Mouse (Mus musculus) inflammation-experienced regulatory T-cells, adult 6 months (primary cell): ENCODE data around the gene Tmem39a. TPM values are rescaled to one million over a fixed set of nuclear protein-coding genes. Genes with fewer than 3 reads are reported as not detected.

Experiments
- ATAC-seq: one replicate; pipeline ENCODE4 v1.8.0; 2017
- polyA plus RNA-seq, 3 experiments: library from polyadenylated mRNA; unstranded; fragments of 100-300 nt; shearing (Covaris generic); gene quantifications; one replicate each; pipeline ENCODE4 v1.2.1; 2017

Gene Tmem39a
- polyA plus RNA-seq, 3 experiments from 2014 or later: 33.5 to 34.0 (median 33.6) TPM

DNA sequence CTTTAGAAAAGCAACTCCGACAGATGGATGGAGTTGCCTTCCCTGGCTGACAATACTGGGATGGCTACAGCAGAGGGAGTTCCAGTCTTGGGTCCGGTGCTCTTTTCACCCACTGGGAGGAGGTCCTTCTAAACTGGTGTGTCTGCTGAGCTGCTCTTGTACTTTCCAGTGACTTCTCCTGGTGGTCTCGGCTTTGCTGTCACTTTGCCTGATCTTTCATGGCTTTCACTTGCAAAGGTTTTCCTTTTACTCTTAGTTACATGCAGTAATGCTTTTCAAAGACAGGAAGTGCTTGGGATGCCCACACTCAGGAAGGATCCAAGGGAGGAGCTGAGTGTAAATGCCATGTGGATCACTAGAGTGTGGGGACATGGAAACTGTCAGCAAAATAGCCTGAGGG lies 33.0 kb downstream of the Tmem39a start:
- no peak for ATAC-seq

- no peak for ATAC-seq
Observed at GRCm38 (mm10) chr16:38592026-38592678, 33.7 kb downstream of the Tmem39a start.

DNA sequence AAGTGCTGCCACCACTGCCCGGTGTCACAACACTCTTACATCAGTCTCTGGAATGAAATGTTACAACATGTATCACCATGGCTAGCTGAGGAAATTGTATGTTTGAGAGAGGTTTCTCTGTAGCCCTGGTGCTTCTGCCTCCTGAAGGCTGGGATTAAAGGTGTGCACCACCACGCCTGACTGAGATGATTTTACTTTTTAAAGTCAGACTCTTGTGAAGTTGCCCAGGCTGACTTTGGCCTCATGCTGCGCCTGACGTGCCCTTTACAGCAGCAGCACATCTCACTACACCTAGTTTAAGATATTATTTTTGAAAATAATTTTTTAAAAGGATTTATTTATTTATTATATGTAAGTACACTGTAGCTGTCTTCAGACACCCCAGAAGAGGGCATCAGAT lies 34.4 kb downstream of the Tmem39a start:
- no peak for ATAC-seq

DNA sequence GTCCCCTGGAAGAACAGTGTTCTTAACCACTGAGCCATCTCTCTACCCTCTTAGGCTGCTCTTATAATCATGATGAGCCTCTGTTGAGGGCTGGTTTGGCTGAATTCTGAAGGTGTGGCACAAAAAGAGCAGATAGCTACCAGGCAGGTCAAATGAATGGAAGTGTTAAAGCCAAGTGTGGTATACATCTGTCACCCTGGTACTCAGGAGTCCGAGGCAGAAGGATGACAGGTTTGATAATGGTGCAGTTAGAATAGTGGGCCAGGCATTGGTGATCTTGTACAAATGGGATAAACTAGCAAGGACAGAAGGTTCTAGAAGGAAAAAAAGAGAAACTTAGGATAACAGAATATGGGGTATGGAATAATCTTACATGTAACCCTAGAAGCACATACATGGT lies 35.9 kb downstream of the Tmem39a start:
- no peak for ATAC-seq

GRCm38 (mm10) chr16:38596099-38596498 lies 37.6 kb downstream of the Tmem39a start:
- ATAC-seq: no peak

DNA sequence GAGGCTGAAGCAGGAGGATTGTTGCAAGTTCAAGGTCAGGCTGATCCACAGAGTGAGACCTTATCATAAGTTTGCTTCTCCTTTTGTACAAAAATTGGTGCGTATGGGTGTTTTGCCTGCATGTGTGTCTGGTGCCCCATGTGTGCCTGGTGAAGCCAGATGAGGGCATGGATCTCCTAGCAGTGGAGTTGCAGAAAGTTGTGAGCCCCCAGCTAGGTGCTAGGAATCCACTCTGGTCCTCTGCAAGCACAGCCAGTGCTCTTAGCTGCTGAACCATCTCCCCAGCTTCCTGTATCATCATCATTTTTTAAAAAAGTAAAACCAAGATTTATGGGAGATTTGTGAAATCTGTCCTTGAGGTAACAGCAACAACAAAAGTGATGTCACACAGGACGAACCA lies 38.2 kb downstream of the Tmem39a start:
- no peak for ATAC-seq

DNA sequence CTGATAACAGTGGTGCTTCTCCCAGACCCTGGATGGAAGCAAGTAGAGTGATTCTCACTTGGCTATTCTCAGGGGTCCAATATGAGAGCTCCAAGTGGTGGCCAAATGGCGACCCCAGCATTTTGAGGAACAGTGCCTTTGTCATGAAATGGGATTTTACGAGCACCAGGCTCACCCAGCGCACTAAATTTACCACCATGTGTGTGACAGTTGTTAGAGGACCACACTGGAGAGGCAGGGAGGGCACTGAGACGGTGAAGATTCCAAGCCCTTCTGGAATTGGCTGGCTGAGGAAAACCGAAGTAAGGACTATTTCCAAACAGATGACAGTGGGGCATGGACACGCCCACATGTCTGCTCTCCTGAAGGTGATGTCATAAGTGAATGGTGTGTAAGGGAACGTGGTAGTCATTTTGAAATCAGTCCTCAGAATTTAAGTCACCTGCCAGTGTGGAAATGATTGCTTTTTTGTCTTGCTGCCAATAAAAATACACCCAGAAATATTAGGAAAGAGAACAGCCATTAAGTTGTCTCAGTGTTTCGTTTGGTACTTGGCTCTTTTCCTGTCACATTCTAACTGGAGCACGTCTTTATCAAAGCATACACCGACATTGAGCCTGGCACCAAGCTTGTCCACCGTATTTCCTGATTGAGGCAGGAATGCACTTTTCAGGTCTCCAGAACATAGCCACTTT lies 40.6 kb downstream of the Tmem39a start:
- ATAC-seq: no peak

- ATAC-seq: no peak
Observed at GRCm38 (mm10) chr16:38602989-38603804, 44.7 kb downstream of the Tmem39a start.

GRCm38 (mm10) chr16:38606509-38606908 lies 48.0 kb downstream of the Tmem39a start:
- no peak for ATAC-seq

DNA sequence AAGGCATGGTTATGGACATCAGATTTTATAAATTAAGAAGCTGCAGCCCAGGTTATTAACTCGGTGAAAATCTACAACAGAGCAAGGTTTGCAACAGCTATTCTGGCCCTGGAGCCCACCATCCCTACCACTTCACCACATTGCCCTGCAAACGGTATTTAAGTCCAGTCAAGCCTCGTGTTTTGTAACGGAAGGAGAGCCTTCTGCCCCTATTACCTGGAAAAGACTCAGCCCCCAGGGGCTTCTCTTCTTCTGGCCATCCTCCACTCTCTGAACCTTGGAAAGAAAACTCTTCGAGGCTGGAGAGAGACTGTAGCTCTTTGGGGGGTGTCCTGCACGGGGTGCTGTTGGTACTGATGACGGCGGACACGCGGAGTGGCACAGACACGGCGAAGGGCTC lies 50.2 kb downstream of the Tmem39a start:
- no peak for ATAC-seq

DNA sequence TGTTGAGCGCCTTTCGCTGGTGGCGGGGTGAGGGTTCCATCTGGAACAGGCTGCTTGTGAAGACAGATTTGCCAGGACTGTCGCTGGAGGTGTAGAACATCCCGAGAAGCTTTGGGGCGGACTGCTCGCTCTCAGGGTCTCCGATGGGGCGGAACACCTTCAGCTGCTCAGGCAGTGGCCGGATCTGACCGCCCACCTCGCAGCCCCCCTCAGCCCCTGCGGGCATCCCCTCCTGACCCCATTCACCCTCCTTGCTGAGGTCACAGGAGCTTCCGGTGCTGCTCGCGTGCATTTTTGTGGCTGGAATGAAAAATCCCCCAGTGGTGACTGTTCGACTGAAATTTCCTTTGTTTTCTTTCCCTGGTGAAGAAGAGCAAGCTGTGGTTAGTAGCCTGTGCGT lies 50.6 kb downstream of the Tmem39a start:
- no peak for ATAC-seq

GRCm38 (mm10) chr16:38612646-38613045 lies 54.1 kb downstream of the Tmem39a start:
- ATAC-seq: no peak

- ATAC-seq: no peak
Observed at GRCm38 (mm10) chr16:38613646-38614045, 55.1 kb downstream of the Tmem39a start.

DNA sequence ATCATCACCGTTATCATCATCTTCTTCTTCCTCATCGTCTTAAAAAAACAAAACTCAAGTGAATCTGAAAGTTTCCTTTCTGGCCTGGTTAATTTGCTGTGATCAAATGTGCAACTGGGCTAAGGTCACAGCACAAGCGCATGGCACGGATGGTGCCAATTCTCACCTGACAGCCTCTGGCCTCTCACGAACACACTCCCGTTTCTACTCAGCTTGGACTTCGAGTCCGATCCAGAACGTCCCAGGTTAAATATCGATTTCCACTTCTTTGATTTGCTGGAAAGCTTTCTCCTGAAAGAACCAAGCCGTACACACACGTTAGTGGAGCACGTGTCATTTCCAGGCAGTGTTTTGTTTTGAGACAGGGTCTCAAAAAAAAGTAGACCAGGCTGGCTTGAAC lies 59.5 kb downstream of the Tmem39a start:
- ATAC-seq: no peak

GRCm38 (mm10) chr16:38619054-38619453 lies 60.6 kb downstream of the Tmem39a start:
- peak; percentile 89 for ATAC-seq

DNA sequence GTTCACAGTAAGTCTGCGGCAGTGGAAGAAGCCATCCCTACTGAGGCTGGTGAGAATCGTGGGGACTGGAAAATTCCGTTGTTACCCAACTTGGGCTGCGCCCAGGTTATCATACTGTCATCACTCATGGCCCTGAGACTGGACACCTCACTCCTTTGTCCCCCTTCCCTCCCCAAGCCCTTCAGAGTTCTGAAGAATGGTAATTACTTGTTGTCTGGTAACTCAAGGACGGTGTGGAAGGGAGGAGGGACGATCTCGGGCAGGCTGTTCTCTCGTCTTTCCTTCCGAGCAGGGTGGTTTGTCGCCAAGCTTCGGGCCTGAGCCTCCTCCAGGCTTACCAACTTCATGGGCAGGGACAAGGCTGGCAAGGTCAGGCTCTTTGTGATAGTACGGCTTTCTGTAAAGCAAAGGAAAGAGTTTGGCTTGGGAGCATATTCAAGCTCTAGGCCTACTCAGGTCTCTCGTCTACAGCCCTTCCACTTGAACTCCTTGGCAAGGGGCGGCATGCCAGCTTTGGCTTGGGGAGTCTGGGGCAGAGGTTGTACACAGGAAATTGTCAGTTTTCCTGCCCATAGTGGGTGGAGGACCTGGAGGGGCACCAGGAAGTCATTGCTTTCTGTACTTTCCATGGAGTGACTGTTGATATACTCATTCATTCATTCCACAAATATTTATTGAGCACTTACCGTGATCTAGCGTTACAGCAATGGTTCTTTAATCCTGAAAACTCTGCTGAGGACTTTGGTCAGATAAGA lies 62.4 kb downstream of the Tmem39a start:
- ATAC-seq: no peak

GRCm38 (mm10) chr16:38622283-38622682 lies 63.8 kb downstream of the Tmem39a start:
- ATAC-seq: no peak

- no peak for ATAC-seq
Observed at GRCm38 (mm10) chr16:38624303-38624702, 65.8 kb downstream of the Tmem39a start.

- ATAC-seq: no peak
Observed at GRCm38 (mm10) chr16:38625411-38625810, 66.9 kb downstream of the Tmem39a start.

DNA sequence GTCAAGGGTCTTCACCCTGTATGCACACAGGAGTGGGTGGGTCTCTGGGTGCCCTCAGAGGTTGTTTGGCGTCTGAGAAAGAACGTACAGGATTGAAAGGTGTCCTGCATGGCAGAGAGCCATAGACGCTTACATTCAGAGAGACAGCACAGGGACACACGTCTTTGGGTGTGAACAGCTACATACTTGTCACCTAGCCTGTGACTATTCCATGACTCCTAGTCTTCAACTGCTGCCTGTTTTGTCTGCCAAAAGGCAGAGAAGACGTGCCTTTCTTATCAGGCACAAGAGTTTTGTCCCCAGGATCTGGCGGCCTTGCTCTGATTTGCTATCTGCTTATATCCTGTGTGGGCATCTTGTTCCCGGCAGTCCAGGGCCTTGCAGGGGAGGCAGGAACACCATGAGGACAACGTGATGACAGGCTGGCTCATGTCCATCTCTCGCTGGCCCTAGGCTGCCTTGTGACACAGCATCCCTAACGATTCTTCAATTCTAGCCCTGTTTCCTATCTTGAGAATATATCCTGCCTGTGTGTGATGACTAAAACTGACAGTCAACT lies 67.4 kb downstream of the Tmem39a start:
- ATAC-seq: no peak

GRCm38 (mm10) chr16:38632147-38632546 lies 73.6 kb downstream of the Tmem39a start:
- peak; percentile 78 for ATAC-seq

DNA sequence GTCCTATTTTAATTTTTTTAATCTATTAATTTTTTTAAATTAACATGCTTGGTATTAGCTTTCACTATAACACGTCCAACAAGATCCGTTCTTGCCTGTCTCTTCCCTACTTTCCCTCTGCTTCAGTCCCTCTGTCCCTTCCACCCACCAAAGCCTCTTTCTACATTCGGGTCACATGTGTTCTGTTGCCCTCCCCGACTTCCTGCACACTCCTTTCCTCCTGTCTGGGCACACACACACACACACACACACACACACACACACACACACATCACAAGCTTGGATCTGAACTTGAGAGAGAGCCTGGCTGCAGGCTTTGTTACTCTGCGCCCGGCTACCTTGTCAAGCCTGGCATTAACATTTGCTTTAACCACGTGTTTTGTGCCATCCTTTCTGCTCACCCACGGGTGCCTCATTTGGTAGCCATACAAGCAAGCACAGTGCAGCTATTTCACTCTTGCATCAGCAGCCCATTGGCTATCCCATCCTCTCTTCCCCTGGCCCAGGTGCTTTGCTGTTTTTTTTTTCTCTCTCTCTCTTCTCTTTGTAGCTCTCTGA lies 77.4 kb downstream of the Tmem39a start:
- ATAC-seq: peak; percentile 53
